Mouse (Mus musculus) limb, embryonic 11.5 days (tissue): ENCODE results near the gene Gpr132. TPM values are rescaled to one million over a fixed set of nuclear protein-coding genes. Genes with fewer than 3 reads are reported as not detected.

Source experiments
- ATAC-seq: fragments of 200-750 bp; cut with Nextera tagmentation; 2 replicates; pipeline ENCODE4 v1.8.0; 2017; ENCODE audit warnings: low read depth; ENCODE audit not compliant: insufficient number of reproducible peaks, low FRiP score, low TSS enrichment
- DNase-seq: peaks from one replicate; pipeline ENCODE4 v3.0.0-alpha.2; 2015; ENCODE audit warnings: low spot score
- H3K27ac ChIP-seq: fragments of 300-500 bp; sonication (generic); replicated peaks from 2 replicates; pipeline ENCODE4 v1.5.1; 2014; ENCODE audit warnings: low read depth, mild to moderate bottlenecking, low read length
- H3K27me3 ChIP-seq: fragments of 300-500 bp; sonication (generic); 2 replicates; pipeline ENCODE4 v1.6.1; 2014; ENCODE audit warnings: mild to moderate bottlenecking, low read length, mixed read lengths; ENCODE audit not compliant: control insufficient read depth, insufficient read depth
- H3K36me3 ChIP-seq: fragments of 300-500 bp; sonication (generic); 2 replicates; pipeline ENCODE4 v1.6.1; 2014; ENCODE audit warnings: mild to moderate bottlenecking, low read length, moderate library complexity, mixed read lengths; ENCODE audit not compliant: control insufficient read depth, insufficient read depth
- H3K4me1 ChIP-seq: fragments of 300-500 bp; sonication (generic); 2 replicates; pipeline ENCODE4 v1.6.1; 2014; ENCODE audit warnings: low read length, mixed read lengths; ENCODE audit not compliant: control insufficient read depth, insufficient read depth
- H3K4me2 ChIP-seq: fragments of 300-500 bp; sonication (generic); 2 replicates; pipeline ENCODE4 v1.6.1; 2014; ENCODE audit warnings: low read depth, mild to moderate bottlenecking, moderate library complexity; ENCODE audit not compliant: severe bottlenecking
- H3K4me3 ChIP-seq: fragments of 300-500 bp; sonication (generic); 2 replicates; pipeline ENCODE4 v1.5.1; 2014; ENCODE audit warnings: low read depth, low read length
- H3K9ac ChIP-seq: fragments of 300-500 bp; sonication (generic); 2 replicates; pipeline ENCODE4 v1.6.1; 2014; ENCODE audit warnings: mild to moderate bottlenecking, low read length
- H3K9me3 ChIP-seq: fragments of 300-500 bp; sonication (generic); 2 replicates; pipeline ENCODE4 v1.6.1; 2016; ENCODE audit warnings: low read length; ENCODE audit not compliant: control insufficient read depth
- WGBS: fragments of 180-500 bp; shearing (Covaris S2); extraction: QIAGEN DNeasy Blood & Tissue Kit; methylation state at CpG from one replicate; pipeline ENCODE4 v1.1.7; 2014; 5-methylcytosine and 5-hydroxymethylcytosine counted together
- polyA plus RNA-seq: library from polyadenylated mRNA; unstranded; fragments of >200 nt; fragmentation: Nextera tagmentation; extraction: Ambion mirVana; gene quantifications from 2 replicates; pipeline ENCODE4 v1.2.1, GENCODE M21; 2014

Gpr132 gene
- polyA plus RNA-seq, 1 experiment from 2014 or later: not detected

- Histone ChIP-seq H3K27ac (no peak overlapping the region), H3K27me3 (no peaks in the 10 kb centered on the region), H3K9me3 (no peaks in the 10 kb centered on the region), H3K36me3 (no peaks in the 10 kb centered on the region), H3K4me2 (no peak overlapping the region), H3K4me3 (no peak overlapping the region), H3K9ac (no peak overlapping the region), H3K4me1 (no peaks in the 10 kb centered on the region)
- WGBS: 79% methylated on average over 25 of the region's 25 CpGs
- ATAC-seq: no peak
- DNase-seq: no peak
These were observed 27.6 kb downstream of the Gpr132 start for GRCm38 (mm10) chr12:112840209-112841086.

GRCm38 (mm10) chr12:112835046-112835445 is 33.0 kb downstream of the Gpr132 start:
- Histone ChIP-seq H3K27me3 (no peaks in the 10 kb centered on the region), H3K4me2 (no peak overlapping the region), H3K9ac (no peak overlapping the region), H3K9me3 (no peaks in the 10 kb centered on the region), H3K27ac (no peak overlapping the region), H3K36me3 (no peaks in the 10 kb centered on the region), H3K4me3 (no peak overlapping the region), H3K4me1 (peaks cover 4% of the 10 kb centered on the region)
- DNase-seq: no peak
- 71% methylated on average over 2 of the region's 2 CpGs for WGBS
- no peak for ATAC-seq

- no peaks in the 10 kb centered on the region for H3K36me3 ChIP-seq
- no peaks in the 10 kb centered on the region for H3K27me3 ChIP-seq
- no peak for ATAC-seq
- H3K27ac ChIP-seq: no peak overlapping the region
- H3K4me2 ChIP-seq: no peak overlapping the region
- no peak overlapping the region for H3K9ac ChIP-seq
- DNase-seq: no peak
- WGBS: 88% methylated on average over 6 of the region's 6 CpGs
- H3K9me3 ChIP-seq: no peaks in the 10 kb centered on the region
- peaks cover 4% of the 10 kb centered on the region for H3K4me1 ChIP-seq
- no peak overlapping the region for H3K4me3 ChIP-seq
These were observed 34.5 kb downstream of the Gpr132 start for GRCm38 (mm10) chr12:112833527-112833926.

- H3K9ac ChIP-seq: no peak overlapping the region
- WGBS: 94% methylated on average over 5 of the region's 5 CpGs
- no peaks in the 10 kb centered on the region for H3K9me3 ChIP-seq
- no peak overlapping the region for H3K27ac ChIP-seq
- DNase-seq: no peak
- H3K4me2 ChIP-seq: no peak overlapping the region
- ATAC-seq: no peak
- H3K4me1 ChIP-seq: peaks cover 10% of the 10 kb centered on the region
- H3K4me3 ChIP-seq: no peak overlapping the region
- peaks cover 4% of the 10 kb centered on the region; the same call in 1 of the 2 replicates for H3K36me3 ChIP-seq
- no peaks in the 10 kb centered on the region for H3K27me3 ChIP-seq
These were observed 35.6 kb downstream of the Gpr132 start for GRCm38 (mm10) chr12:112832411-112832810.

GRCm38 (mm10) chr12:112830570-112830969 is 37.5 kb downstream of the Gpr132 start:
- ATAC-seq (no peak), DNase-seq (no peak)
- H3K27me3 ChIP-seq: no peaks in the 10 kb centered on the region
- H3K4me2 ChIP-seq: peak overlapping the region; percentile 74
- peak overlapping the region; percentile 92 for H3K4me3 ChIP-seq
- H3K27ac ChIP-seq: no peak overlapping the region
- H3K4me1 ChIP-seq: peaks cover 21% of the 10 kb centered on the region
- no peaks in the 10 kb centered on the region for H3K9me3 ChIP-seq
- H3K36me3 ChIP-seq: peaks cover 12% of the 10 kb centered on the region; the same call in 1 of the 2 replicates
- peak overlapping the region; percentile 79 for H3K9ac ChIP-seq
- 85% methylated on average over 3 of the region's 3 CpGs for WGBS

GRCm38 (mm10) chr12:112830141-112830540 is 37.9 kb downstream of the Gpr132 start:
- Histone ChIP-seq H3K4me2 (peak overlapping the region; percentile 74), H3K9ac (peak overlapping the region; percentile 79), H3K9me3 (no peaks in the 10 kb centered on the region), H3K4me1 (peaks cover 21% of the 10 kb centered on the region), H3K27me3 (no peaks in the 10 kb centered on the region), H3K36me3 (peaks cover 12% of the 10 kb centered on the region; the same call in 1 of the 2 replicates), H3K4me3 (peak overlapping the region; percentile 92), H3K27ac (no peak overlapping the region; the same call in 1 of the 2 replicates)
- ATAC-seq: no peak
- WGBS: 46% methylated on average over 2 of the region's 2 CpGs
- DNase-seq: no peak

- no peaks in the 10 kb centered on the region for H3K27me3 ChIP-seq
These were observed 38.7 kb downstream of the Gpr132 start, which contains the start of gene Cdca4 for GRCm38 (mm10) chr12:112829244-112829864. Gene Cdca4 (minus strand): TSS chr12:112829423.

GRCm38 (mm10) chr12:112828501-112829243 is 39.4 kb downstream of the Gpr132 start:
- H3K36me3 ChIP-seq: peaks cover 16% of the 10 kb centered on the region; the same call in 1 of the 2 replicates
- H3K4me1 ChIP-seq: peaks cover 24% of the 10 kb centered on the region

More at GRCm38 (mm10) chr12:112829244-112829864, 38.7 kb downstream of the Gpr132 start, which contains the start of gene Cdca4:
- Histone ChIP-seq H3K36me3 (peaks cover 14% of the 10 kb centered on the region; the same call in 1 of the 2 replicates), H3K27ac (peak within 1 kb of the TSS; percentile 85), H3K4me2 (peak within 1 kb of the TSS; percentile 78), H3K9me3 (no peaks in the 10 kb centered on the region), H3K4me3 (peak within 1 kb of the TSS; percentile 92), H3K4me1 (peaks cover 21% of the 10 kb centered on the region), H3K9ac (peak within 1 kb of the TSS; percentile 97)
- peak; percentile 96 for ATAC-seq
- peak; percentile 99 for DNase-seq
- WGBS: under 1% methylated on average over 62 of the region's 72 CpGs

More at GRCm38 (mm10) chr12:112828501-112829243, 39.4 kb downstream of the Gpr132 start:
- no peak for DNase-seq
- Histone ChIP-seq H3K4me3 (peak overlapping the region; percentile 92), H3K27ac (peak overlapping the region; percentile 85), H3K9me3 (no peaks in the 10 kb centered on the region), H3K9ac (peak overlapping the region; percentile 97), H3K4me2 (peak overlapping the region; percentile 78), H3K27me3 (no peaks in the 10 kb centered on the region)
- WGBS: under 1% methylated on average over 35 of the region's 51 CpGs
- peak; percentile 79 for ATAC-seq
